Mouse (Mus musculus): ENCODE results near the gene Spire2.

DNA sequence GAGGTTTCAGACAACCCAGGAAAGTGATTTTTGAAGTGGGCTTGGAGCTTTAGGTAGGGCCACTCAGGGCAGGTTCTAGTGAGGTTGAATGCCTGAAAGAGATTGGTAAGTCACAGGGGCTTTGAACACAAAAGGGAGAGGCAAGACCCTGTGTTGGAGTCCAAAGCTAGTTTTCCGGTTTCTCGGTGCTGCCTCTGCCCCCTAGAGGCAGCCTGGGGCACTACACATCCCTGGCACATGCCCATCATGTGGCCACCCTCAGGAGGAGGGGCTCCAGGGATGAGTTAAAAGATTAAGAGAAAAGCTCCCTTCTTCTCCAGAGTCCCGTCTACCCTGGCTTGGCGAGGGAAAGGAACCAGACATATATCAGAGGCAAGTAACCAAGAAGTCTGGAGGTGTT, 74.3 kb downstream of the Spire2 start, which contains the start of gene Mc1r:
- peak; percentile 91 for TF ChIP-seq CTCF (IDR thresholded peaks at IDR 0.05; ENCODE audit: extremely low read depth, insufficient read length, insufficient replicate concordance, low read depth, low read length)
- TF ChIP-seq POLR2A (IDR thresholded peaks at IDR 0.05; ENCODE audit: low read depth, low read length), result no peak
